Comparison of ENCODE assay signal across 8 mouse cellular contexts in genomic region chr5:139253301-139253741, GRCm38 (mm10). TPM values are rescaled to one million over a fixed set of nuclear protein-coding genes. Genes with fewer than 3 reads are reported as not detected.
DNase-seq lines count a peak whose midpoint lies in the region; ATAC-seq and TF ChIP-seq lines count a peak whose summit lies in the region.

No protein-coding gene starts in this region.

- 2% methylated on average over 6 of the region's 6 CpGs for WGBS in forebrain, embryonic 15.5 days
- WGBS in intestine, embryonic 16.5 days: 4% methylated on average over 6 of the region's 6 CpGs
- 2% methylated on average over 6 of the region's 6 CpGs for WGBS in lung, adult 2 months
- 6% methylated on average over 6 of the region's 6 CpGs for WGBS in neural tube, embryonic 15.5 days

- H3K36me3 ChIP-seq in forebrain, embryonic 15.5 days: peaks cover 18% of the 10 kb centered on the region
- H3K36me3 ChIP-seq in intestine, embryonic 16.5 days (ENCODE audit: control insufficient read depth, insufficient read depth, low read length): peaks cover 4% of the 10 kb centered on the region; the same call in 1 of the 2 replicates
- peaks cover 23% of the 10 kb centered on the region for H3K36me3 ChIP-seq in neural tube, embryonic 15.5 days

- peak overlapping the region; percentile 91 for H3K4me2 ChIP-seq in forebrain, embryonic 15.5 days (replicated peaks)
- H3K4me2 ChIP-seq in intestine, embryonic 16.5 days (ENCODE audit: low read depth, low read length): peak overlapping the region; percentile 82
- peak overlapping the region; percentile 72 for H3K4me2 ChIP-seq in neural tube, embryonic 15.5 days

- TF ChIP-seq POLR2A in lung, adult 2 months (IDR thresholded peaks at IDR 0.05; ENCODE audit: borderline replicate concordance, extremely low read depth, low read depth, low read length): 0 out of 2 replicates have a peak, but pooled peaks have one; percentile 20

- no peaks in the 10 kb centered on the region for H3K9me3 ChIP-seq in forebrain, embryonic 15.5 days
- H3K9me3 ChIP-seq in intestine, embryonic 16.5 days (ENCODE audit: control insufficient read depth, low read length): no peaks in the 10 kb centered on the region
- no peaks in the 10 kb centered on the region for H3K9me3 ChIP-seq in neural tube, embryonic 15.5 days (replicated peaks)

- peak; percentile 23 to 33 for DNase-seq in urinary bladder, postnatal 36 days (ENCODE audit: low spot score in 2 of 2)
- no peak for DNase-seq in urinary bladder, adult 2 months (ENCODE audit: low spot score)
- peak; percentile 60 for DNase-seq in c-Kit-negative CD71-positive TER-119-positive erythroid progenitor cells, embryonic 14.5 days (ENCODE audit: low read depth, low spot score)
- peak; percentile 34 for DNase-seq in lung, adult 2 months
- DNase-seq in frontal cortex, postnatal 14 days (ENCODE audit: low spot score in 2 of 2): no peak

- H3K9ac ChIP-seq in forebrain, embryonic 15.5 days (replicated peaks): peak overlapping the region; percentile 78
- H3K9ac ChIP-seq in intestine, embryonic 16.5 days (ENCODE audit: low read depth, low read length): peak overlapping the region; percentile 77
- H3K9ac ChIP-seq in neural tube, embryonic 15.5 days (replicated peaks): peak overlapping the region; percentile 83

- no peak for TF ChIP-seq CTCF in lung, adult 2 months (IDR thresholded peaks at IDR 0.05; ENCODE audit: insufficient read depth, low read length)

- peak overlapping the region; percentile 97 for H3K27ac ChIP-seq in forebrain, embryonic 15.5 days (replicated peaks)
- peak overlapping the region; percentile 86 for H3K27ac ChIP-seq in intestine, embryonic 16.5 days (ENCODE audit: low read length)
- H3K27ac ChIP-seq in neural tube, embryonic 15.5 days (replicated peaks): peak overlapping the region; percentile 95

- ATAC-seq in forebrain, embryonic 15.5 days (replicated peaks): no peak
- peak; percentile 34 for ATAC-seq in intestine, embryonic 16.5 days
- no peak for ATAC-seq in neural tube, embryonic 15.5 days (ENCODE audit: low FRiP score)

- H3K4me3 ChIP-seq in forebrain, embryonic 15.5 days: peak overlapping the region; percentile 96
- H3K4me3 ChIP-seq in intestine, embryonic 16.5 days (ENCODE audit: low read length): peak overlapping the region; percentile 79
- peak overlapping the region; percentile 95 for H3K4me3 ChIP-seq in lung, adult 2 months (replicated peaks; ENCODE audit: extremely low read depth, low read depth, low read length)
- peak overlapping the region; percentile 90 for H3K4me3 ChIP-seq in neural tube, embryonic 15.5 days (replicated peaks)

- no peaks in the 10 kb centered on the region for H3K27me3 ChIP-seq in forebrain, embryonic 15.5 days
- H3K27me3 ChIP-seq in intestine, embryonic 16.5 days (replicated peaks; ENCODE audit: control insufficient read depth, insufficient read depth, low read length): no peaks in the 10 kb centered on the region
- no peaks in the 10 kb centered on the region for H3K27me3 ChIP-seq in neural tube, embryonic 15.5 days (replicated peaks)

- peaks cover 28% of the 10 kb centered on the region for H3K4me1 ChIP-seq in forebrain, embryonic 15.5 days
- H3K4me1 ChIP-seq in intestine, embryonic 16.5 days (ENCODE audit: control insufficient read depth, insufficient read depth, low read length): peaks cover 13% of the 10 kb centered on the region
- peaks cover 26% of the 10 kb centered on the region for H3K4me1 ChIP-seq in lung, adult 2 months (ENCODE audit: control insufficient read depth, insufficient read depth, low read length)
- peaks cover 43% of the 10 kb centered on the region for H3K4me1 ChIP-seq in neural tube, embryonic 15.5 days

RNA-seq across cellular contexts. Expression of gene Get4, which starts 1.2 kb away (rescaled TPM):
- 90.8 and 107 TPM in 2 replicates for polyA plus RNA-seq in urinary bladder, adult 2 months (2012; rRNA removed)
- 127 and 133 TPM in 2 replicates for polyA plus RNA-seq in forebrain, embryonic 15.5 days (2015; fragmentation: Nextera tagmentation; extraction: Ambion mirVana)
- polyA plus RNA-seq in intestine, embryonic 16.5 days (2015; fragmentation: Nextera tagmentation; extraction: Ambion mirVana): 136 and 143 TPM in 2 replicates
- 105 and 162 TPM in 2 replicates for polyA plus RNA-seq in lung, adult 2 months (2012; rRNA removed)
- polyA plus RNA-seq in neural tube, embryonic 15.5 days (2015; fragmentation: Nextera tagmentation; extraction: Ambion mirVana): 119 and 126 TPM in 2 replicates

RNA-seq across cellular contexts. Expression of gene Sun1, which starts 52.9 kb away (rescaled TPM):
- polyA plus RNA-seq in urinary bladder, adult 2 months (2012; rRNA removed): 91.7 and 94.4 TPM in 2 replicates
- 51.5 and 54.3 TPM in 2 replicates for polyA plus RNA-seq in forebrain, embryonic 15.5 days (2015; fragmentation: Nextera tagmentation; extraction: Ambion mirVana)
- polyA plus RNA-seq in intestine, embryonic 16.5 days (2015; fragmentation: Nextera tagmentation; extraction: Ambion mirVana): 36.6 and 38.8 TPM in 2 replicates
- polyA plus RNA-seq in lung, adult 2 months (2012; rRNA removed): 48.5 and 57.9 TPM in 2 replicates
- polyA plus RNA-seq in neural tube, embryonic 15.5 days (2015; fragmentation: Nextera tagmentation; extraction: Ambion mirVana): 41.7 and 42.1 TPM in 2 replicates

Comparison
In these comparisons a context has a peak if more than half of its experiments do, and no peak if none do; other contexts are left out.
1. DNase-seq: peak in urinary bladder, postnatal 36 days (2 of 2), c-Kit-negative CD71-positive TER-119-positive erythroid progenitor cells, embryonic 14.5 days (single experiment) and lung, adult 2 months (single experiment); none in urinary bladder, adult 2 months (single experiment) and frontal cortex, postnatal 14 days (0 of 2).
2. Peak in every context shown above with its lines, with median percentiles within 50 percentile points of each other: H3K27ac ChIP-seq, H3K4me2 ChIP-seq, H3K4me3 ChIP-seq and H3K9ac ChIP-seq.